Mouse (Mus musculus) midbrain, embryonic 15.5 days (tissue): ENCODE data around the gene Smad3. TPM values are rescaled to one million over a fixed set of nuclear protein-coding genes. Genes with fewer than 3 reads are reported as not detected.
A peak's percentile ranks its signal among the peaks of the same experiment; 100 is the strongest.

Experiments
- ATAC-seq: fragments of 200-750 bp; cut with Nextera tagmentation; replicated peaks from 2 replicates; pipeline ENCODE4 v1.8.0; 2017; ENCODE audit warnings: moderate TSS enrichment
- H3K27ac ChIP-seq: fragments of 300-500 bp; sonication (generic); 2 replicates; pipeline ENCODE4 v1.5.1; 2015; ENCODE audit warnings: mild to moderate bottlenecking, inconsistent platforms
- H3K27me3 ChIP-seq: fragments of 300-500 bp; sonication (generic); replicated peaks from 2 replicates; pipeline ENCODE4 v1.6.1; 2015; ENCODE audit warnings: inconsistent platforms
- H3K36me3 ChIP-seq: fragments of 300-500 bp; sonication (generic); replicated peaks from 2 replicates; pipeline ENCODE4 v1.6.1; 2015; ENCODE audit warnings: inconsistent platforms
- H3K4me1 ChIP-seq: fragments of 300-500 bp; sonication (generic); 2 replicates; pipeline ENCODE4 v1.6.1; 2015; ENCODE audit warnings: inconsistent platforms
- H3K4me2 ChIP-seq: fragments of 300-500 bp; sonication (generic); 2 replicates; pipeline ENCODE4 v1.6.1; 2015; ENCODE audit warnings: inconsistent platforms, mild to moderate bottlenecking, moderate library complexity
- H3K4me3 ChIP-seq: fragments of 300-500 bp; sonication (generic); 2 replicates; pipeline ENCODE4 v1.5.1; 2015; ENCODE audit warnings: mild to moderate bottlenecking, inconsistent platforms
- H3K9ac ChIP-seq: fragments of 300-500 bp; sonication (generic); 2 replicates; pipeline ENCODE4 v1.6.1; 2015; ENCODE audit warnings: mild to moderate bottlenecking, inconsistent platforms
- H3K9me3 ChIP-seq: fragments of 300-500 bp; sonication (generic); 2 replicates; pipeline ENCODE4 v1.6.1; 2016; ENCODE audit warnings: inconsistent platforms
- WGBS: fragments of 180-500 bp; shearing (Covaris S2); methylation state at CpG from one replicate; pipeline ENCODE4 v1.1.7; 2015; ENCODE audit warnings: mixed read lengths; 5-methylcytosine and 5-hydroxymethylcytosine counted together
- polyA plus RNA-seq: library from polyadenylated mRNA; unstranded; fragments of >200 nt; fragmentation: Nextera tagmentation; extraction: Ambion mirVana; gene quantifications from 2 replicates; pipeline ENCODE4 v1.2.1, GENCODE M21; 2015

Gene Smad3
- polyA plus RNA-seq, 1 experiment from 2014 or later: 7.2 TPM

- no peaks in the 10 kb centered on the region for H3K9me3 ChIP-seq
- peaks cover 11% of the 10 kb centered on the region; the same call in 1 of the 2 replicates for H3K36me3 ChIP-seq
- peaks cover 24% of the 10 kb centered on the region for H3K4me1 ChIP-seq
- no peaks in the 10 kb centered on the region for H3K27me3 ChIP-seq
- H3K4me2 ChIP-seq: peak overlapping the region; percentile 12; the same call in 1 of the 2 replicates
- no peak overlapping the region for H3K27ac ChIP-seq
- no peak overlapping the region for H3K4me3 ChIP-seq
- peak; percentile 45 for ATAC-seq
- 42% methylated on average over 16 of the region's 16 CpGs for WGBS
- H3K9ac ChIP-seq: no peak overlapping the region
These were observed 145.0 kb downstream of the Smad3 start for GRCm38 (mm10) chr9:63612565-63613515.

GRCm38 (mm10) chr9:63611967-63612366 lies 145.8 kb downstream of the Smad3 start:
- ATAC-seq: no peak
- WGBS: 75% methylated on average over 5 of the region's 5 CpGs

GRCm38 (mm10) chr9:63610841-63611366 lies 146.9 kb downstream of the Smad3 start:
- Histone ChIP-seq H3K9me3 (no peaks in the 10 kb centered on the region), H3K4me2 (no peak overlapping the region), H3K27ac (no peak overlapping the region), H3K9ac (no peak overlapping the region), H3K4me3 (no peak overlapping the region), H3K27me3 (no peaks in the 10 kb centered on the region), H3K36me3 (no peaks in the 10 kb centered on the region), H3K4me1 (peaks cover 19% of the 10 kb centered on the region)
- no peak for ATAC-seq
- 15% methylated on average over 13 of the region's 13 CpGs for WGBS

More at GRCm38 (mm10) chr9:63611967-63612366, 145.8 kb downstream of the Smad3 start:
- Histone ChIP-seq H3K4me3 (no peak overlapping the region), H3K4me2 (no peak overlapping the region), H3K4me1 (peaks cover 24% of the 10 kb centered on the region), H3K36me3 (peaks cover 2% of the 10 kb centered on the region; the same call in 1 of the 2 replicates), H3K9me3 (no peaks in the 10 kb centered on the region), H3K27ac (no peak overlapping the region), H3K27me3 (no peaks in the 10 kb centered on the region), H3K9ac (no peak overlapping the region)

- Histone ChIP-seq H3K36me3 (no peaks in the 10 kb centered on the region), H3K27ac (no peak overlapping the region), H3K9me3 (no peaks in the 10 kb centered on the region), H3K27me3 (no peaks in the 10 kb centered on the region), H3K4me1 (peaks cover 19% of the 10 kb centered on the region), H3K4me2 (no peak overlapping the region), H3K4me3 (no peak overlapping the region), H3K9ac (no peak overlapping the region)
- no peak for ATAC-seq
- 90% methylated on average over 6 of the region's 6 CpGs for WGBS
These were observed 147.6 kb downstream of the Smad3 start for GRCm38 (mm10) chr9:63610231-63610630.

GRCm38 (mm10) chr9:63609776-63610175 lies 148.0 kb downstream of the Smad3 start:
- H3K27ac ChIP-seq: no peak overlapping the region
- H3K4me1 ChIP-seq: peaks cover 19% of the 10 kb centered on the region
- H3K27me3 ChIP-seq: no peaks in the 10 kb centered on the region
- H3K4me3 ChIP-seq: no peak overlapping the region
- H3K9me3 ChIP-seq: no peaks in the 10 kb centered on the region
- no peak overlapping the region for H3K9ac ChIP-seq
- WGBS: 94% methylated on average over 2 of the region's 2 CpGs
- no peak overlapping the region for H3K4me2 ChIP-seq
- H3K36me3 ChIP-seq: no peaks in the 10 kb centered on the region
- ATAC-seq: no peak

- no peak for ATAC-seq
- WGBS: 65% methylated on average over 8 of the region's 8 CpGs
- H3K9ac ChIP-seq: no peak overlapping the region
These were observed 148.5 kb downstream of the Smad3 start for GRCm38 (mm10) chr9:63609246-63609645.

GRCm38 (mm10) chr9:63608006-63608405 lies 149.8 kb downstream of the Smad3 start:
- H3K9ac ChIP-seq: no peak overlapping the region
- H3K27ac ChIP-seq: no peak overlapping the region
- H3K9me3 ChIP-seq: no peaks in the 10 kb centered on the region
- WGBS: 69% methylated on average over 6 of the region's 6 CpGs
- ATAC-seq: no peak
- no peak overlapping the region for H3K4me3 ChIP-seq
- H3K27me3 ChIP-seq: no peaks in the 10 kb centered on the region
- H3K4me2 ChIP-seq: no peak overlapping the region
- no peaks in the 10 kb centered on the region for H3K36me3 ChIP-seq
- peaks cover 30% of the 10 kb centered on the region for H3K4me1 ChIP-seq

More at GRCm38 (mm10) chr9:63609246-63609645, 148.5 kb downstream of the Smad3 start:
- H3K27me3 ChIP-seq: no peaks in the 10 kb centered on the region
- no peak overlapping the region for H3K27ac ChIP-seq
- no peak overlapping the region for H3K4me3 ChIP-seq
- no peaks in the 10 kb centered on the region for H3K36me3 ChIP-seq
- H3K9me3 ChIP-seq: no peaks in the 10 kb centered on the region
- peaks cover 22% of the 10 kb centered on the region for H3K4me1 ChIP-seq
- no peak overlapping the region for H3K4me2 ChIP-seq

- Histone ChIP-seq H3K27ac (no peak overlapping the region), H3K4me1 (peaks cover 24% of the 10 kb centered on the region), H3K4me2 (no peak overlapping the region), H3K27me3 (no peaks in the 10 kb centered on the region), H3K4me3 (no peak overlapping the region), H3K36me3 (no peaks in the 10 kb centered on the region), H3K9ac (no peak overlapping the region), H3K9me3 (no peaks in the 10 kb centered on the region)
- WGBS: 78% methylated on average over 2 of the region's 2 CpGs
- no peak for ATAC-seq
These were observed 151.2 kb downstream of the Smad3 start for GRCm38 (mm10) chr9:63606594-63606993.

GRCm38 (mm10) chr9:63603849-63604248 lies 153.9 kb downstream of the Smad3 start:
- no peak overlapping the region for H3K9ac ChIP-seq
- WGBS: 53% methylated on average over 6 of the region's 6 CpGs
- peak overlapping the region; percentile 89; the same call in 1 of the 2 replicates for H3K4me3 ChIP-seq

GRCm38 (mm10) chr9:63602043-63602939 lies 155.5 kb downstream of the Smad3 start, which contains the start of the genes Iqch and Aagab:
Iqch (minus strand) TSS chr9:63602493.
Aagab (plus strand) TSS chr9:63602660.
- Histone ChIP-seq H3K4me3 (peak within 1 kb of the TSS; percentile 89), H3K36me3 (no peaks in the 10 kb centered on the region), H3K27me3 (no peaks in the 10 kb centered on the region), H3K4me2 (peak within 1 kb of the TSS; percentile 67), H3K4me1 (peaks cover 16% of the 10 kb centered on the region), H3K9ac (peak within 1 kb of the TSS; percentile 95), H3K9me3 (no peaks in the 10 kb centered on the region), H3K27ac (peak within 1 kb of the TSS; percentile 77)
- 1% methylated on average over 70 of the region's 70 CpGs for WGBS
- ATAC-seq: peak; percentile 98

More at GRCm38 (mm10) chr9:63603849-63604248, 153.9 kb downstream of the Smad3 start:
- Histone ChIP-seq H3K27ac (no peak overlapping the region), H3K4me1 (peaks cover 16% of the 10 kb centered on the region), H3K27me3 (no peaks in the 10 kb centered on the region), H3K9me3 (no peaks in the 10 kb centered on the region), H3K4me2 (peak overlapping the region; percentile 67), H3K36me3 (no peaks in the 10 kb centered on the region)
- no peak for ATAC-seq
